Mouse (Mus musculus) limb, embryonic 12.5 days (tissue): ENCODE results near the gene Acot5. TPM values are rescaled to one million over a fixed set of nuclear protein-coding genes. Genes with fewer than 3 reads are reported as not detected.
"Not testable (repeated sequence)": the region's sequence is repeated elsewhere in the genome, so short reads cannot be mapped to it uniquely, and the experiment has no call there.

ENCODE experiments used
- ATAC-seq: fragments of 200-750 bp; cut with Nextera tagmentation; 2 replicates; pipeline ENCODE4 v1.8.0; 2017; ENCODE audit warnings: low read depth, moderate TSS enrichment; ENCODE audit not compliant: insufficient number of reproducible peaks, insufficient read depth, low FRiP score, low TSS enrichment
- H3K27ac ChIP-seq: fragments of 300-500 bp; sonication (generic); 2 replicates; pipeline ENCODE4 v1.5.1; 2016; ENCODE audit warnings: mild to moderate bottlenecking, moderate library complexity
- H3K27me3 ChIP-seq: fragments of 300-500 bp; sonication (generic); 2 replicates; pipeline ENCODE4 v1.6.1; 2016; ENCODE audit warnings: mild to moderate bottlenecking, moderate library complexity
- H3K36me3 ChIP-seq: fragments of 300-500 bp; sonication (generic); 2 replicates; pipeline ENCODE4 v1.6.1; 2016; ENCODE audit warnings: mild to moderate bottlenecking, moderate library complexity
- H3K4me1 ChIP-seq: fragments of 300-500 bp; sonication (generic); replicated peaks from 2 replicates; pipeline ENCODE4 v1.6.1; 2016
- H3K4me2 ChIP-seq: fragments of 300-500 bp; sonication (generic); 2 replicates; pipeline ENCODE4 v1.6.1; 2016; ENCODE audit warnings: mild to moderate bottlenecking, moderate library complexity
- H3K4me3 ChIP-seq: fragments of 300-500 bp; sonication (generic); replicated peaks from 2 replicates; pipeline ENCODE4 v1.5.1; 2016; ENCODE audit warnings: mild to moderate bottlenecking
- H3K9ac ChIP-seq: fragments of 300-500 bp; sonication (generic); replicated peaks from 2 replicates; pipeline ENCODE4 v1.6.1; 2016; ENCODE audit warnings: mild to moderate bottlenecking, moderate library complexity
- H3K9me3 ChIP-seq: fragments of 300-500 bp; sonication (generic); 2 replicates; pipeline ENCODE4 v1.6.1; 2016; ENCODE audit warnings: mild to moderate bottlenecking, moderate library complexity
- WGBS: fragments of 180-500 bp; shearing (Covaris S2); methylation state at CpG from one replicate; pipeline ENCODE4 v1.1.7; 2016; 5-methylcytosine and 5-hydroxymethylcytosine counted together
- polyA plus RNA-seq: library from polyadenylated mRNA; unstranded; fragments of >200 nt; fragmentation: Nextera tagmentation; extraction: Ambion mirVana; gene quantifications from 2 replicates; pipeline ENCODE4 v1.2.1, GENCODE M21; 2016

Gene Acot5
- not detected in 2 replicates for polyA plus RNA-seq

GRCm38 (mm10) chr12:84068986-84069385, at the start of gene Acot5:
TSS of gene Acot5 (plus strand) at chr12:84069325.
- no peak for ATAC-seq
- Histone ChIP-seq H3K4me3 (peak within 1 kb of the TSS; percentile 43), H3K27ac (no peak within 1 kb of the TSS), H3K36me3 (no peaks in the 10 kb centered on the region), H3K4me2 (peak within 1 kb of the TSS; percentile 66), H3K4me1 (no peaks in the 10 kb centered on the region), H3K9me3 (no peaks in the 10 kb centered on the region), H3K9ac (peak within 1 kb of the TSS; percentile 44; the same call in 1 of the 2 replicates), H3K27me3 (peaks cover 53% of the 10 kb centered on the region)
- 45% methylated on average over 9 of the region's 9 CpGs for WGBS

- not testable (repeated sequence) for H3K27me3 ChIP-seq, H3K9ac ChIP-seq, ATAC-seq, H3K4me1 ChIP-seq, H3K9me3 ChIP-seq, H3K4me2 ChIP-seq, H3K4me3 ChIP-seq, H3K27ac ChIP-seq
- 63% methylated on average over 7 of the region's 7 CpGs for WGBS
- H3K36me3 ChIP-seq, result peaks cover 10% of the 10 kb centered on the region; the same call in 1 of the 2 replicates
Observed at GRCm38 (mm10) chr12:84020528-84020927, 48.6 kb upstream of the Acot5 start.

GRCm38 (mm10) chr12:84022266-84022665, 46.9 kb upstream of the Acot5 start:
- ATAC-seq, result not testable (repeated sequence)
- WGBS, result 94% methylated on average over 4 of the region's 4 CpGs

GRCm38 (mm10) chr12:84023052-84023745, 45.9 kb upstream of the Acot5 start:
- no peaks in the 10 kb centered on the region for H3K27me3 ChIP-seq
- no peak overlapping the region for H3K4me2 ChIP-seq
- H3K9me3 ChIP-seq, result no peaks in the 10 kb centered on the region
- 80% methylated on average over 9 of the region's 9 CpGs for WGBS
- H3K27ac ChIP-seq, result peak overlapping the region; percentile 56
- no peaks in the 10 kb centered on the region for H3K4me1 ChIP-seq
- no peak overlapping the region for H3K9ac ChIP-seq
- no peak for ATAC-seq
- H3K36me3 ChIP-seq, result no peaks in the 10 kb centered on the region
- no peak overlapping the region for H3K4me3 ChIP-seq

More at GRCm38 (mm10) chr12:84022266-84022665, 46.9 kb upstream of the Acot5 start:
- not testable (repeated sequence) for H3K27me3 ChIP-seq, H3K9me3 ChIP-seq, H3K4me3 ChIP-seq, H3K4me2 ChIP-seq, H3K4me1 ChIP-seq, H3K36me3 ChIP-seq, H3K9ac ChIP-seq, H3K27ac ChIP-seq

- Histone ChIP-seq H3K36me3 (no peaks in the 10 kb centered on the region), H3K27me3 (no peaks in the 10 kb centered on the region), H3K9me3 (no peaks in the 10 kb centered on the region), H3K9ac (no peak overlapping the region), H3K4me3 (no peak overlapping the region), H3K4me1 (no peaks in the 10 kb centered on the region), H3K4me2 (no peak overlapping the region), H3K27ac (no peak overlapping the region)
- ATAC-seq, result no peak
- WGBS, result 81% methylated on average over 7 of the region's 7 CpGs
Observed at GRCm38 (mm10) chr12:84025888-84026287, 43.2 kb upstream of the Acot5 start.

GRCm38 (mm10) chr12:84028328-84028727, 40.8 kb upstream of the Acot5 start:
- 70% methylated on average over 3 of the region's 3 CpGs for WGBS
- H3K4me1 ChIP-seq, H3K4me2 ChIP-seq, H3K36me3 ChIP-seq, H3K4me3 ChIP-seq, H3K27ac ChIP-seq, H3K27me3 ChIP-seq, H3K9me3 ChIP-seq, ATAC-seq, H3K9ac ChIP-seq: not testable (repeated sequence)

GRCm38 (mm10) chr12:84029043-84029442, 40.1 kb upstream of the Acot5 start:
- 95% methylated on average over 1 of the region's 1 CpGs for WGBS
- not testable (repeated sequence) for ATAC-seq, H3K36me3 ChIP-seq, H3K27me3 ChIP-seq, H3K27ac ChIP-seq, H3K4me2 ChIP-seq, H3K4me1 ChIP-seq, H3K9me3 ChIP-seq, H3K9ac ChIP-seq, H3K4me3 ChIP-seq

GRCm38 (mm10) chr12:84030659-84031332, 38.3 kb upstream of the Acot5 start:
- no peak overlapping the region for H3K4me2 ChIP-seq
- H3K4me3 ChIP-seq, result no peak overlapping the region
- no peak for ATAC-seq
- no peaks in the 10 kb centered on the region for H3K27me3 ChIP-seq
- no peaks in the 10 kb centered on the region for H3K36me3 ChIP-seq
- no peak overlapping the region for H3K27ac ChIP-seq
- H3K9me3 ChIP-seq, result no peaks in the 10 kb centered on the region
- H3K9ac ChIP-seq, result no peak overlapping the region
- no peaks in the 10 kb centered on the region for H3K4me1 ChIP-seq
- 74% methylated on average over 4 of the region's 4 CpGs for WGBS

GRCm38 (mm10) chr12:84032854-84033253, 36.3 kb upstream of the Acot5 start:
- no peak overlapping the region for H3K4me2 ChIP-seq
- no peak for ATAC-seq
- no peaks in the 10 kb centered on the region for H3K4me1 ChIP-seq
- no peaks in the 10 kb centered on the region for H3K36me3 ChIP-seq
- H3K27me3 ChIP-seq, result peaks cover 6% of the 10 kb centered on the region; the same call in 1 of the 2 replicates
- no peak overlapping the region for H3K4me3 ChIP-seq
- H3K9ac ChIP-seq, result no peak overlapping the region
- 89% methylated on average over 4 of the region's 4 CpGs for WGBS
- no peaks in the 10 kb centered on the region for H3K9me3 ChIP-seq
- no peak overlapping the region for H3K27ac ChIP-seq

- H3K4me2 ChIP-seq, H3K9me3 ChIP-seq, ATAC-seq, H3K9ac ChIP-seq, H3K4me1 ChIP-seq, H3K27ac ChIP-seq, H3K27me3 ChIP-seq, H3K36me3 ChIP-seq, H3K4me3 ChIP-seq: not testable (repeated sequence)
- 76% methylated on average over 2 of the region's 2 CpGs for WGBS
Observed at GRCm38 (mm10) chr12:84033302-84033701, 35.8 kb upstream of the Acot5 start.

- no peak for ATAC-seq
- Histone ChIP-seq H3K27ac (no peak overlapping the region), H3K4me1 (no peaks in the 10 kb centered on the region), H3K4me3 (no peak overlapping the region), H3K36me3 (no peaks in the 10 kb centered on the region), H3K4me2 (no peak overlapping the region), H3K9me3 (no peaks in the 10 kb centered on the region), H3K9ac (no peak overlapping the region), H3K27me3 (peaks cover 9% of the 10 kb centered on the region; the same call in 1 of the 2 replicates)
- WGBS, result 55% methylated on average over 4 of the region's 4 CpGs
Observed at GRCm38 (mm10) chr12:84034108-84034507, 35.0 kb upstream of the Acot5 start.
